Mouse (Mus musculus) spleen, embryonic (tissue): ENCODE measurements at regions not wholly inside any gene's neighbourhood (a gene's known extent, or its start where the extent isn't known, plus 50 kb on each side); places are given as distances from the start of the nearest gene placed in this dataset.

Experiments used
- CTCF ChIA-PET: fragments of 350-600 bp; sonication (Branson Sonifier 250); formaldehyde crosslinking; loops from one replicate; lab custom pipeline; 2022; lab: Charles Lee

DNA sequence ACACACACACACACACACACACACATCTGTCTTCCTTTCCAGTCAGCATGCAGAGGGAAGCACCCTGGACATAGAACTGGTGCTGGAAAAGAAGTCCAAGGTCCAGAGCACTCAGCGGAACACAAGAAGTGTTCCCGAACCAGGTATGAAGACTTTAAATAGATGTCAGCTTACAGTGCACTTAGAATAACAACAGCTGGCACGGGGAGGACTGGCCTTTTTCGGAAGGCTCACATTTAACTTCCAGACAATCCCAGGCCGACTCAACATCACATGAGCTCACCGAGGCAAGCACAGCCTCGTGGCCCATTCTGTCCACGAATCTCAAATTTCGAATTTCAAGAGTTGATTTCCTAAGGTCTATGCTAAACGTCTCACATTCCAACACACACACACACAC, 70.9 kb upstream of the Slc25a33 start:
- CTCF ChIA-PET, result no interaction called here

DNA sequence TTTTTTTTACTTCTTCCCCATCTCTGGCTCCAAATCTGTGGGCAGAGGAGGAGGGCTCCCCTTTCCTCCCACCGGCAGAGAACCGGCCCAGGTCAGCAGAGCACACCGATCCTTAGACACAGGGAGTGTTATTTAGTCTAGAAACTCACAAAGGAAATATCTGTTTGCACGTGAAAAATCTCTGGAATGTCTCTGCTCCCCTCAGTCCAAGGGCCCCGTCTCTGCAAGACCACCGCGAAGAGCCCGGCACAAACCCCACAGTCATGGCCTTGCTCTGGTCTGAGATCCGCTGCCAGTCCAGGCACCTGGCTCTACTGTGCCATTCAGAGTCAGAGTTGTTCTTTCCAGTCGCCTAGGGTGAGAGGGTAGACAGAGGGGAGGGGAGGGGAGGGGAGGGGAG, 69.7 kb upstream of the Slc25a33 start:
- CTCF ChIA-PET, result no interaction called here

DNA sequence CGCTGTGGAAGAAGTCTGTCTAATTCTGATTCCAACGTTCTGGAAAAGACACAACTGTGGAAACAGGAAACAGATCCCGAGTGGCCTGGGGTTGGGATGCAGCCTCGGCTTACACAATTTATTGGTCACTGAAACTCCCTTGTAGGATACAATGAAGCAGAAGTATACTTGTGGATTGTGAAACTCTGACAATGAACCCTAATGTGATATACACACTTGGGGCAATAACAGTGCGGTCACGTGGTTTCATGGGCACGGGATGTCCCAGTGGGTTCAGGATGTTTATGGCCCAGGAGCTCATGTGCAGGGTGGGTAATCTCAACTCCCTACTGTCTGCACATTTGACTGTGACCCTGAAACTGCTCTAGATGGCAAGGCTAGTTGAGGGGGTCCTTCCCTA, 68.8 kb upstream of the Slc25a33 start:
- CTCF ChIA-PET, result no interaction called here

DNA sequence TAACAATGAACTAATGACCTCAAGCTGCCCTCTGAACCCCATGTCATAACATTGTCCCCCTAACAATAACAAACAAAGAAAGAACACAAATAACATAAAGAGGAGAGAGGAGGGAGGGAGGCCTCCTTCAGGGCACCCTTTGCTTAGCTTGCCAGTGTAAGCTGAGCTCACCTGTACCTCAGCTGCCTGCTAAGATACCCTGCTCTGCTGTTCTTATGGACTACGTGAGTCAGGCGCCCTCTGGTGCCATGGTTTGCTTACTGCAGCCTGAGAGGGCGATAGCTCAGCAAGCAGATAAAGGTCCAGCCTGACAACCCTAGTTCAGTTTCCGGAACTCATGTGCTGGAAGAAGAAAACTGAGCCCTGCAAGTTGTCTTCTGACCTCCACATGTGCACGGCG, 67.8 kb upstream of the Slc25a33 start:
- CTCF ChIA-PET, result interaction anchor here (1.2 kb wide), 1 partner anchor 117 kb away, joined by 3 read pairs; no protein-coding TSS in a partner anchor

DNA sequence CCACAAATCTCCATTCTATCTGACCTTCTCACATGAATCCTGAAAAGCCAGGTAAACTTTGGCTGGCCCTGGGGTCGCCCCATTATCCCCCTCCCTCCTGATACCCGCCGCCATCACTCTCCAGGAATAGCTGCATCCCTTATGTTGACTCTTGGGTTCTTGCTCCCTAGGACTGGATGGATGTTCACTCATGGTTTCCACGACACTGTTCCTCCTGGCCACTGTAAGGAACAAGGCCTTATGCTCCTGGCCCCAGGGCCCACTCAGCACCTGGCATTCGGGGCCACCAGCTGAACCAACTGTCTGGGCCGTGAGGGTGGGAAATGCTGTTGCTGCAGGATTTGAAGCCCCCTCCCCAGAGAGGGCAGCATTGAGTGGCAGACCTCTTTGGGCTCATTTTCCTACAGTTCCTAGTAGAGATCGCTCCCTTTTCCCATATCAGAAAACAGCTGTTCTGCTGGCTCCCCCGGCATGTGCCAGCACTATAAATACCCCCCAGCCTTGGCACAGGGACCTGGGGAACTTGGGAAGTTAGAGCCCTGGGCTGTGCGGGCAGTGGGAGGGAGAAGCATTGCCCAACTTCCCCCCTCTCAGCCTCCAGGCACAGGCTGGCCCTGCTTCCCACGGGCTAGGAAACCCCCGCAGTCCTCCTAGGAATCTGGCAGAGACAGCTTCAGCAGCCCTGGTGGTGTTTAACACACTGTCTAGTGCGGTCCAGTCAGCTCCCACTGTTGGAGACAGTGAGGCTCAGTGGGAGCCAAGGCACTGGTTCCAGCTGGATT, 66.6 kb upstream of the Slc25a33 start:
- CTCF ChIA-PET, result interaction anchor here (0.6 kb wide), 2 partner anchors 29 to 38 kb away, joined by 3 to 9 read pairs; no protein-coding TSS in a partner anchor

DNA sequence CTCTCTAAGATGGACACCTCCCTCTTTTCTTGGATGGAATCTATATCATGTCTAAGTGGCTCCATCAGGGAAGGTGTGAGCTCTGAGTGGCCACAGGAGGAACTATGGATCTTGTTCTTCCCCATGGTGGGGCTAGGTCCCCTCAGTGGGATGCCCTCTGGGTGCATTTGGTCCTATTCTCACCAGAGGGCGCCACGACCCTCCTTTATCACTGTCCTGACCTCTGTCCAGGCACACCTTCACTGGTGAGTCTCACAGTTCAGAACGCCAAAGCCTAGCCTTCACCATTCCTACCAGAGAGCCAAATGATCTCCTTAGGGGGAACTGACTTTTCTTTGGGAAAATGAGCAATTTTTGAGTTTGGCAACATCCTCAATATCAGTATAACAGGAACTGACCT, 64.6 kb upstream of the Slc25a33 start:
- CTCF ChIA-PET, result interaction anchor here (1.6 kb wide), 1 partner anchor 120 kb away, joined by 4 read pairs; no protein-coding TSS in a partner anchor

DNA sequence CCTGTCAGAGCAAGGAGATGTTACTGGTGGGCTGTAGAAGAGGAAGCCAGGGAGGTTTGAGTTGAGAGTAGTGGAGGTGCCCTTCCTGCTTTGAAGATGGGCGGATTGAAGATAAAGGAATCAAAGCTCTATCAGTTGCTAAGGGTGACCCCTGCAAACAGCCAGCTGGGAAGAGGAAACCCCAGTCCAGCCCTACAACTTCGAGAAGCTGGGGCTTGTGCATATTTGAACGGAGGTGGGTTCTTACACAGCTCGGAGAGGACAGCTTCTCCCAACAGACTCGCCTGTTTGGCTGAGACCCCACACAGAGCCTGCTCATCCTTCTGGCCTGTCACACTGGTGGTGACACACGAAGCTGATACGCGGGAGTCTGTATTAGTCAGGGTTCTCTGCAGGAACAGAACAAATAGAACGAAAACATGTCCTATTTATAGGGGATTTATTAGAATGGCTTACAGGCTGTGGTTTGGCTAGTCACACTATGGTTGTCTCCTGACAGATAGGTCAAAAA, 60.6 kb upstream of the Slc25a33 start:
- CTCF ChIA-PET, result no interaction called here

DNA sequence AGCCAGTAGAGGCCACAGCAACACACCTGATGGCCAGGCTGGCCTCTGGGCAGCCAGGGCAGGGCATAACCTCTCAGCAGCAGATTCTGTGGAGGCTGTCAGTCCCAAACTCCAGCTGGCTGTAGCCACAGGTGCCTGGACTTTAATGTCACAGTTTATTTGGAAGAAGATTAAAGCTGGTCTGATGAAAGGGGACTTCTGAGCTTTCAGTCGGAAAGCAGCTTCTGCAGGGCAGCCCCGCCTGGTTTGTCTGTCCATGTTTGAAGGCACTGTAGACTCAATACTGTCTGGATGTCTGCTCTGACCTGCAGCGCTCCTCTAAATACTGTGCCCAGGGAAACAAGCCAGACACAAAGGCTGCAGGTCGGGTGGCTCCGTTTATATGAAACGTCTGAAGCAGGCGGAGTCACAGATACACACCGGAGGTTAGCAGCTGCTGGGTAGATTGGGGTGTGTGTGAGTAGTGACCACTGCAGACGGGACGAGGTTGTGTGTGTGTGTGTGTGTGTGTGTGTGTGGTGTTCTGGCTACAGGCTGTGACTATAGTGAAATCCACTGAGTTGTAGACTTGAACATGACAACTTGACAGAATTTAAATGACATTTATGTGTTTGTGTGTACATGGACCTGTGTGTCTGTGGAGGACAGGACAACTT, 58.5 kb upstream of the Slc25a33 start:
- CTCF ChIA-PET, result no interaction called here

DNA sequence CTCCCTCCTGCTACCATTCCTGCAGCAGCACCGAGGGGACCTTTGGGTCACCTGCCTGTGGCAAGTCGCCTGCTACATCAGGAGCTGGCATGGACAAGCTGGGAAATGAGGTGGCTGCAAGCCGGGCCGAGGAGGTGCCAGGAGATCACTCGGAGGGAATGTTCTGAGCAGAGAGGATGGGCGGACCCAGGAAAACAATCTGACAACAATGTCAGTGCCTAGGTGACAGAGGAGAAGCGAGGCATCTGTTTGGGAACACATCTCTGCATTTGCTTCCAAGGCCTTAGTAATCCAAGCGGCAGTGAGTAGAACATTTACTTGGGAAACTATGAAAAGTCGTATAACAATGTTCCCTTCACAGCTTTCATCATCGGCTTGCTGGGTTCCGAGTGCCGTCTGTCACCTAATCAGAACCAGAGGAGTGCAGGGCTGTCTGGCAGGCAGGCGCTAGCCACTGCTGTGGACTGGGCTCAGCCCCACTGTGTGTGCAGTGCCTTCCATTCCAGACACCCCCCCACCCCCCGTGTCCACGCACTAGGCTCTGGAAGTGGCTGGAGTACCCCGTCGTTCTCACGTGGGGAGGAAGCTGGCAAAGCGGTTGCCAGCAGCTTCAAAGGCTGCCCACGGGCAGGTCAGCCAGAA, 56.6 kb upstream of the Slc25a33 start:
- CTCF ChIA-PET, result interaction anchor here (0.6 kb wide), 1 partner anchor 113 kb away, joined by 5 read pairs; no protein-coding TSS in a partner anchor

DNA sequence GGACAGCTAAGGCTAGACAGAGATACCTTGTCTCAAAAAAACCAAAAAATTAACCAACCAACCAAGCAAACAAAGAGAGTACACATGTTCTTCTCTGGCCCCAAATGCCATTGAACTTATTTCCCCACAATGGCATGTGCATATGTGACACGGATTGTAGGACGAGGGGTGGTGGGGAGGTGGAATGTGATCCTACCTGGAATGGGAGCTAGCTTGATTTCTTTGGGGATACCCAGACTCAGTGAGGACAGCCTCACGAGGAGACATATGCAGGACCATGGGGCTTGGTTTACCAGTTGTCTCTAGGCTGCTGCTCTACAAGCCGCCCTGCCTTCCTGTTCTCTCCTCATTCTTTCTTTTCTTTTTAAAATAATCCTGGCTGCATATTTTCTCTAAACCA, 55.9 kb upstream of the Slc25a33 start:
- CTCF ChIA-PET, result no interaction called here

DNA sequence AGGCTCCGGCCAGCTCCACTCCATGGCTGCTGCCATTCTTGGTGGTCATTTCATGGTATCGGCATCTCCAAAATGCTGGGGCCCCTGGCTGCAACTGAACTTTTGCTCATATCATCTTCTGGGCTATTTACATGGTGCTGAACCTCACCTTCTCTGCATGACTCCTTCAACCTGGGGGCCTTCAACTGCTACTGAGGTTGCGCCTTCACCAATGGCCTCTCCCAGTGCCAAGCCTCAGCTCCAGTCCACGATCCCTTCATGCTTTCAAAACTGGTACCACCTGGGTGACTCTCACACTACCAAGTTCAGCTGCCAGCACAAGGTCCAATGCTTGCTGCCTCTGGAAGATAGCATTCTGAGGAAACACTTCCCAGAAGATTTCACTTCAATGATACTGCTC, 53.7 kb upstream of the Slc25a33 start:
- CTCF ChIA-PET, result interaction anchor here (0.7 kb wide), 1 partner anchor 709 kb away, joined by 5 read pairs; no protein-coding TSS in a partner anchor
